Mouse (Mus musculus) intestine, postnatal 0 days (tissue): ENCODE measurements around the gene Fgd2. TPM values are rescaled to one million over a fixed set of nuclear protein-coding genes. Genes with fewer than 3 reads are reported as not detected.

ENCODE experiments used
- ATAC-seq: fragments of 200-750 bp; cut with Nextera tagmentation; 2 replicates; pipeline ENCODE4 v1.8.0; 2017; ENCODE audit warnings: mild to moderate bottlenecking, moderate TSS enrichment, moderate library complexity
- H3K27ac ChIP-seq: fragments of 300-500 bp; sonication (generic); 2 replicates; pipeline ENCODE4 v1.5.1; 2014; ENCODE audit warnings: mild to moderate bottlenecking, low read depth, low read length, moderate library complexity
- H3K27me3 ChIP-seq: fragments of 300-500 bp; sonication (generic); replicated peaks from 2 replicates; pipeline ENCODE4 v1.6.1; 2014; ENCODE audit warnings: low read length, mixed read lengths; ENCODE audit not compliant: control insufficient read depth, insufficient read depth
- H3K36me3 ChIP-seq: fragments of 300-500 bp; sonication (generic); 2 replicates; pipeline ENCODE4 v1.6.1; 2014; ENCODE audit warnings: mild to moderate bottlenecking, moderate library complexity; ENCODE audit not compliant: control insufficient read depth, insufficient read depth
- H3K4me1 ChIP-seq: fragments of 300-500 bp; sonication (generic); replicated peaks from 2 replicates; pipeline ENCODE4 v1.6.1; 2014; ENCODE audit warnings: antibody characterized with exemption, low read length, mixed read lengths; ENCODE audit not compliant: control insufficient read depth, insufficient read depth
- H3K4me2 ChIP-seq: fragments of 300-500 bp; sonication (generic); replicated peaks from 2 replicates; pipeline ENCODE4 v1.6.1; 2014; ENCODE audit warnings: low read depth, mild to moderate bottlenecking, moderate library complexity
- H3K4me3 ChIP-seq: fragments of 300-500 bp; sonication (generic); 2 replicates; pipeline ENCODE4 v1.5.1; 2014; ENCODE audit warnings: low read depth, low read length
- H3K9ac ChIP-seq: fragments of 300-500 bp; sonication (generic); 2 replicates; pipeline ENCODE4 v1.6.1; 2014; ENCODE audit warnings: mild to moderate bottlenecking, low read depth, low read length
- H3K9me3 ChIP-seq: fragments of 300-500 bp; sonication (generic); 2 replicates; pipeline ENCODE4 v1.6.1; 2016; ENCODE audit warnings: mixed run types; ENCODE audit not compliant: control insufficient read depth
- CTCF ChIP-seq: sonication (generic); IDR thresholded peaks from 2 replicates; pipeline ENCODE4 v1.5.1; 2016; ENCODE audit warnings: low read depth, mild to moderate bottlenecking, control low read depth, antibody characterized with exemption, moderate library complexity
- WGBS: fragments of 180-500 bp; shearing (Covaris S2); extraction: QIAGEN DNeasy Blood & Tissue Kit; methylation state at CpG from one replicate; pipeline ENCODE4 v1.1.7; 2014; 5-methylcytosine and 5-hydroxymethylcytosine counted together
- polyA plus RNA-seq: library from polyadenylated mRNA; unstranded; fragments of >200 nt; fragmentation: Nextera tagmentation; extraction: Ambion mirVana; gene quantifications from 2 replicates; pipeline ENCODE4 v1.2.1, GENCODE M21; 2015

Gene Fgd2
- polyA plus RNA-seq, 1 experiment from 2014 or later = 4.9 TPM

GRCm38 (mm10) chr17:29397480-29398433, 37.0 kb downstream of the Fgd2 start:
- H3K9ac ChIP-seq = 0 out of 2 replicates have a peak overlapping the region, but pooled peaks have one; percentile 31
- peak overlapping the region; percentile 23 for H3K4me3 ChIP-seq
- H3K4me1 ChIP-seq = peaks cover 9% of the 10 kb centered on the region
- WGBS = 10% methylated on average over 27 of the region's 27 CpGs
- H3K9me3 ChIP-seq = no peaks in the 10 kb centered on the region
- peak overlapping the region; percentile 61 for H3K4me2 ChIP-seq
- no peak overlapping the region for H3K27ac ChIP-seq
- no peak; the same call in 1 of the 2 replicates for ATAC-seq
- H3K36me3 ChIP-seq = no peaks in the 10 kb centered on the region
- TF ChIP-seq CTCF = peak; percentile 57
- H3K27me3 ChIP-seq = no peaks in the 10 kb centered on the region

- 35% methylated on average over 17 of the region's 17 CpGs for WGBS
- Histone ChIP-seq H3K27me3 (no peaks in the 10 kb centered on the region), H3K27ac (peak overlapping the region; percentile 30; the same call in 1 of the 2 replicates), H3K9me3 (no peaks in the 10 kb centered on the region), H3K36me3 (no peaks in the 10 kb centered on the region), H3K9ac (no peak overlapping the region), H3K4me1 (peaks cover 9% of the 10 kb centered on the region), H3K4me2 (peak overlapping the region; percentile 61), H3K4me3 (peak overlapping the region; percentile 23; the same call in 1 of the 2 replicates)
- no peak for TF ChIP-seq CTCF
- ATAC-seq = no peak
Observed at GRCm38 (mm10) chr17:29398434-29399026, 37.8 kb downstream of the Fgd2 start.

- WGBS = 47% methylated on average over 14 of the region's 14 CpGs
- no peaks in the 10 kb centered on the region for H3K27me3 ChIP-seq
- H3K4me1 ChIP-seq = peaks cover 9% of the 10 kb centered on the region
- H3K36me3 ChIP-seq = no peaks in the 10 kb centered on the region
- H3K4me3 ChIP-seq = no peak overlapping the region
- H3K27ac ChIP-seq = no peak overlapping the region; the same call in 1 of the 2 replicates
- TF ChIP-seq CTCF = no peak
- H3K9me3 ChIP-seq = no peaks in the 10 kb centered on the region
- no peak overlapping the region for H3K9ac ChIP-seq
- H3K4me2 ChIP-seq = no peak overlapping the region
- 0 out of 2 replicates have a peak, but pooled peaks have one; percentile 29 for ATAC-seq
Observed at GRCm38 (mm10) chr17:29399241-29399910, 38.7 kb downstream of the Fgd2 start.

GRCm38 (mm10) chr17:29400044-29400443, 39.3 kb downstream of the Fgd2 start:
- Histone ChIP-seq H3K4me1 (peaks cover 9% of the 10 kb centered on the region), H3K27ac (no peak overlapping the region), H3K4me2 (no peak overlapping the region), H3K4me3 (no peak overlapping the region), H3K36me3 (no peaks in the 10 kb centered on the region), H3K9ac (no peak overlapping the region), H3K9me3 (no peaks in the 10 kb centered on the region), H3K27me3 (no peaks in the 10 kb centered on the region)
- 65% methylated on average over 5 of the region's 5 CpGs for WGBS
- TF ChIP-seq CTCF = no peak
- no peak for ATAC-seq

- no peak for TF ChIP-seq CTCF
- H3K9ac ChIP-seq = no peak overlapping the region
- H3K4me2 ChIP-seq = no peak overlapping the region
- H3K4me3 ChIP-seq = no peak overlapping the region
- ATAC-seq = no peak
- H3K27me3 ChIP-seq = no peaks in the 10 kb centered on the region
- H3K9me3 ChIP-seq = no peaks in the 10 kb centered on the region
- 73% methylated on average over 15 of the region's 15 CpGs for WGBS
- peaks cover 7% of the 10 kb centered on the region for H3K4me1 ChIP-seq
- H3K36me3 ChIP-seq = no peaks in the 10 kb centered on the region
- no peak overlapping the region for H3K27ac ChIP-seq
Observed at GRCm38 (mm10) chr17:29401741-29402268, 41.1 kb downstream of the Fgd2 start.

- Histone ChIP-seq H3K9me3 (no peaks in the 10 kb centered on the region), H3K4me2 (no peak overlapping the region), H3K9ac (no peak overlapping the region), H3K27me3 (no peaks in the 10 kb centered on the region), H3K4me1 (peaks cover 3% of the 10 kb centered on the region), H3K36me3 (no peaks in the 10 kb centered on the region), H3K27ac (no peak overlapping the region), H3K4me3 (no peak overlapping the region)
- ATAC-seq = no peak
- WGBS = 29% methylated on average over 1 of the region's 1 CpGs
- TF ChIP-seq CTCF = peak; percentile 23
Observed at GRCm38 (mm10) chr17:29403179-29403578, 42.5 kb downstream of the Fgd2 start.
